Mouse (Mus musculus) heart, postnatal 0 days (tissue): ENCODE results near the gene Cbx5.

Experiments
- CTCF ChIP-seq: IDR thresholded peaks from 2 replicates; pipeline ENCODE4 v1.5.1; 2016; ENCODE audit warnings: antibody characterized with exemption, control low read depth, low read depth
- EP300 ChIP-seq: IDR thresholded peaks from 2 replicates; pipeline ENCODE4 v1.6.1; 2016; ENCODE audit warnings: antibody characterized with exemption, low read depth

DNA sequence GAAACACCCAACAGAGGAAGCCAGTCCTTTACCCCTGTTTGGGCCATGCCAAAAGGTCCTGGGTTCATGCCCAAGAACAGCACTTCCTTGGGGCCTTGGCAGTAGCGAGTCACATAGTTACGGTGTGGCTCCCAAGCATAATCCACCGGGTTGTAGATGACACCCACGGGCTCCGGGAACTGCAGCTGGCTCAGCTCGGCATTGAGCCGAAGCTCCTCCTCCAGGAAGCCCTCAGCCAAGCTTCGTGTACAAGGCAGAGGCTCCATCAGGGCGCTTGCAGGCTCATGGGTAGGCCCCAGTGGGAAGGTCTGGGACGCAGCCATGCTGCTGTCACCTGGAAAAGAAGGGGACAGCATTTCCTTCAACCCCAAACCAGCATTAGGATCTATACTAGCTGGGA is 82.0 kb downstream of the Cbx5 start:
- TF ChIP-seq CTCF: no peak
- no peak for TF ChIP-seq EP300
